Mouse (Mus musculus) heart, postnatal 0 days (tissue): Measurements from ENCODE around the gene Htatip2.

Experiments
- CTCF ChIP-seq: IDR thresholded peaks from 2 replicates; pipeline ENCODE4 v1.5.1; 2016; ENCODE audit warnings: antibody characterized with exemption, control low read depth, low read depth
- EP300 ChIP-seq: IDR thresholded peaks from 2 replicates; pipeline ENCODE4 v1.6.1; 2016; ENCODE audit warnings: antibody characterized with exemption, low read depth

DNA sequence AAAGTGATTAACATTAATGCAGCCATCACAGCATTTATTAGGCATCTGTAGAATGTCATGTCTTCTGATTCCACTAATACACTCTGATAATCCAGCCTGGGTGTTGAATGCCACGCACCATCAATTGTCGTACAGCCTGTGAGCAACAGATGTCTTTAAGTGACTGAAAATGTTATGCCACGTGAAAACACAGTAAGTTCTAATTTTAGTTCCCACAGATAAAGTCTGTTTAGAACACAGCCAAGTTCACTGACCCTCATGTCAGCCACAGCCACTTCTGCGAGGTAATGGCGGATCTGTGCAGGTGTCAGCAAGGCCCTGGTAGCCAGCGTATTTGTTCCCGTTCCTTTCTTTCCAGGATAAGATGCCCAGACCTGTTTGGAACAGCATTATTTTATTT, 7.3 kb downstream of the Htatip2 start:
- TF ChIP-seq EP300 (no peak), CTCF (no peak)
